Mouse (Mus musculus) ES-E14 (cell line): ENCODE data around the gene Lgmn. TPM values are rescaled to one million over a fixed set of nuclear protein-coding genes. Genes with fewer than 3 reads are reported as not detected.

Experiments used
- DNase-seq: peaks from one replicate; pipeline ENCODE4 v3.0.0-alpha.2; 2013; ENCODE audit warnings: low read depth, low spot score
- H3K27ac ChIP-seq: 2 replicates; pipeline ENCODE4 v1.5.1; 2012; ENCODE audit warnings: low read depth, mild to moderate bottlenecking, low read length, moderate library complexity, mixed read lengths; ENCODE audit not compliant: poor library complexity, insufficient read depth, severe bottlenecking
- H3K36me3 ChIP-seq: 2 replicates; pipeline ENCODE4 v1.6.1; 2012; ENCODE audit warnings: mild to moderate bottlenecking, low read length, moderate library complexity, mixed read lengths; ENCODE audit not compliant: control insufficient read depth, poor library complexity, insufficient read depth, severe bottlenecking
- H3K4me1 ChIP-seq, 2 experiments: fragments of 150-350 bp in 1 of 2; sonication (generic) in 1 of 2; 2 replicates each; pipeline ENCODE4 v1.6.1; 2012; ENCODE audit warnings: low read length in 2 of 2, mild to moderate bottlenecking in 1 of 2, mixed read lengths in 1 of 2; ENCODE audit not compliant: control insufficient read depth in 2 of 2, insufficient read depth in 2 of 2, poor library complexity in 1 of 2
- H3K4me3 ChIP-seq, 2 experiments: fragments of 150-350 bp in 1 of 2; sonication (generic) in 1 of 2; 2 replicates each; pipeline ENCODE4 v1.5.1; 2012; ENCODE audit warnings: low read length in 2 of 2, low read depth in 1 of 2, mild to moderate bottlenecking in 1 of 2, mixed read lengths in 1 of 2; ENCODE audit not compliant: insufficient read depth in 1 of 2, poor library complexity in 1 of 2, severe bottlenecking in 1 of 2
- H3K9ac ChIP-seq: 2 replicates; pipeline ENCODE4 v1.6.1; 2012; ENCODE audit warnings: low read depth, mild to moderate bottlenecking, low read length, mixed read lengths; ENCODE audit not compliant: poor library complexity, insufficient read depth, severe bottlenecking
- H3K9me3 ChIP-seq: fragments of 150-350 bp; sonication (generic); 2 replicates; pipeline ENCODE4 v1.6.1; 2012; ENCODE audit warnings: low read depth, mild to moderate bottlenecking, low read length; ENCODE audit not compliant: control insufficient read depth, insufficient read depth
- CHD2 ChIP-seq: IDR thresholded peaks from 2 replicates; pipeline ENCODE4 v1.6.1; 2014; ENCODE audit warnings: mild to moderate bottlenecking, low read depth, low read length, inconsistent platforms
- HCFC1 ChIP-seq: IDR thresholded peaks from 2 replicates; pipeline ENCODE4 v1.6.1; 2012; ENCODE audit warnings: low read length, inconsistent platforms, borderline replicate concordance; ENCODE audit not compliant: insufficient read depth
- MAFK ChIP-seq: IDR thresholded peaks from 2 replicates; pipeline ENCODE4 v1.6.1; 2014; ENCODE audit warnings: mild to moderate bottlenecking, low read depth, low read length, inconsistent platforms; ENCODE audit not compliant: insufficient read depth
- ZC3H11A ChIP-seq: IDR thresholded peaks from 2 replicates; pipeline ENCODE4 v1.6.1; 2012; ENCODE audit warnings: low read depth, mild to moderate bottlenecking, inconsistent platforms, low read length, borderline replicate concordance
- ZNF384 ChIP-seq: IDR thresholded peaks from 2 replicates; pipeline ENCODE4 v1.6.1; 2012; ENCODE audit warnings: low read depth, low read length, inconsistent platforms
- in situ Hi-C, 2 experiments: fragments of 600-800 bp; cut with MboI; formaldehyde crosslinking; loops; one replicate each; pipeline ENCODE4 v1.15.1; 2025; ENCODE audit warnings: low sequenced_read_pairs in 2 of 2, inconsistent platforms in 1 of 2; ENCODE audit not compliant: unreplicated experiment in 2 of 2
- total RNA-seq: library from RNA; depleted of rRNA; stranded (reverse); fragments of 300-350 nt; gene quantifications from 2 replicates; pipeline ENCODE4 v1.2.3, GENCODE M21; 2012

The Lgmn gene
- total RNA-seq, 1 experiment, result 99.1 TPM

DNA sequence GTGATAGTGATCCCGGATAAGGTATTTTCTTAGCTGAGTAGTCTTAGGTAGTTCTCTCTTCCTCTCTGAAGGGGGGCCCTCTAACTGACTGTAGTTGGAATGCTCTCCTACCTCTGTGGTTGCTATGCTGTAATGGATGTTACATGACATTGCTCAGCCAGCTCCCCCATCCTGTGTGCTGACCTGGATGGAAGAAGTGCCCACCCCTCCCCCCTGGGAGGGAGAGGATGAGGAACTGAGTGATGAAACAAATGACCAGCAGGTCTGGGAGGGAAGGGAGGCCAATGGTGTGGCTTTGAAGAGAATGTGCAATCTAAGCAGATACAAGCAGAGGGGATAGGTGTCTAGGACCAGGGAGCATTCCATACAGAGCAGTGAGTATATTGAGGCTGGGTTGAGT is 82.8 kb downstream of the Lgmn start:
- in situ Hi-C loops, result no loop called here
- DNase-seq, result no peak
- Histone ChIP-seq H3K4me1 (no peaks in the 10 kb centered on the region), H3K4me3 (no peak overlapping the region), H3K9ac (no peak overlapping the region), H3K9me3 (no peaks in the 10 kb centered on the region), H3K27ac (no peak overlapping the region), H3K36me3 (no peaks in the 10 kb centered on the region)
- TF ChIP-seq ZNF384 (no peak), MAFK (no peak), HCFC1 (no peak), CHD2 (no peak), ZC3H11A (no peak)

GRCm38 (mm10) chr12:102355784-102356183 is 83.8 kb downstream of the Lgmn start:
- Histone ChIP-seq H3K36me3 (no peaks in the 10 kb centered on the region), H3K9ac (no peak overlapping the region), H3K9me3 (no peaks in the 10 kb centered on the region), H3K27ac (no peak overlapping the region), H3K4me3 (no peak overlapping the region), H3K4me1 (no peaks in the 10 kb centered on the region)
- DNase-seq, result no peak
- in situ Hi-C loops, result no loop called here
- TF ChIP-seq MAFK (no peak), ZC3H11A (no peak), ZNF384 (no peak), HCFC1 (no peak), CHD2 (no peak)

- Histone ChIP-seq H3K36me3 (no peaks in the 10 kb centered on the region), H3K9me3 (no peaks in the 10 kb centered on the region), H3K9ac (no peak overlapping the region), H3K4me3 (no peak overlapping the region), H3K4me1 (no peaks in the 10 kb centered on the region), H3K27ac (no peak overlapping the region)
- TF ChIP-seq ZC3H11A (no peak), MAFK (no peak), HCFC1 (no peak), ZNF384 (no peak), CHD2 (no peak)
- in situ Hi-C loops, result no loop called here
- DNase-seq, result no peak
These were observed 85.3 kb downstream of the Lgmn start for GRCm38 (mm10) chr12:102354126-102354984.

- Histone ChIP-seq H3K4me1 (no peaks in the 10 kb centered on the region), H3K36me3 (no peaks in the 10 kb centered on the region), H3K9me3 (no peaks in the 10 kb centered on the region), H3K9ac (no peak overlapping the region), H3K4me3 (no peak overlapping the region), H3K27ac (no peak overlapping the region)
- in situ Hi-C loops, result no loop called here
- TF ChIP-seq CHD2, result no peak
- TF ChIP-seq ZNF384, result no peak
- TF ChIP-seq HCFC1, result no peak
- no peak for TF ChIP-seq ZC3H11A
- no peak for TF ChIP-seq MAFK
- no peak for DNase-seq
These were observed 88.6 kb downstream of the Lgmn start for GRCm38 (mm10) chr12:102350997-102351396.

DNA sequence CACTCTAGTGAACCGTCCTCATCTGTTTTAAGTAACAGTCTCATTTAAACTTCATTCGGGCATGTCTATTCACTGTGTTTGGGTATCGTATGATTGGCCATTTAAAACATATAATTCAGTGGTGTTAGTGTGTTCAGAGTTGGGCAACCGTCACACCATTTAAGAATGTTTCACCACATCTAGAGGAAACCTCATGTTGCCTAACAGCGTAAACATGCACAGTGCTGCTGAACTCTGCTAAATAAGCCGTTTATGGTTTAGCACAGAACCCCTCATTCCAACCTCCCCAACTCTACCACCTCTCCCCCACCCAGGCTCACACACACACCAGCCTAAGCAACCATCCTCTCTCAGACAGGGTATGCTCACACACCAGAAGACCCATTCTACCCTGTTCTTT is 91.2 kb downstream of the Lgmn start:
- Histone ChIP-seq H3K9ac (no peak overlapping the region), H3K9me3 (no peaks in the 10 kb centered on the region), H3K27ac (no peak overlapping the region), H3K4me1 (no peaks in the 10 kb centered on the region), H3K4me3 (no peak overlapping the region), H3K36me3 (no peaks in the 10 kb centered on the region)
- no peak for TF ChIP-seq HCFC1
- TF ChIP-seq ZC3H11A, result no peak
- TF ChIP-seq CHD2, result no peak
- in situ Hi-C loops, result no loop called here
- DNase-seq, result no peak
